Mouse (Mus musculus) splenic B cell, adult 2 months (primary cell): ENCODE measurements at regions not wholly inside any gene's neighbourhood (a gene's known extent, or its start where the extent isn't known, plus 50 kb on each side); places are given as distances from the start of the nearest gene placed in this dataset.

Source experiments
- DNase-seq: peaks from one replicate; pipeline ENCODE4 v3.0.0-alpha.2; 2011; ENCODE audit warnings: low read depth, low spot score
- H3K27me3 ChIP-seq: 2 replicates; pipeline ENCODE4 v1.6.1; 2012; ENCODE audit warnings: mild to moderate bottlenecking, low read length, moderate library complexity, mixed read lengths; ENCODE audit not compliant: control insufficient read depth, poor library complexity, insufficient read depth, severe bottlenecking
- H3K36me3 ChIP-seq: 2 replicates; pipeline ENCODE4 v1.6.1; 2012; ENCODE audit warnings: mild to moderate bottlenecking, low read length, moderate library complexity, mixed read lengths; ENCODE audit not compliant: control insufficient read depth, poor library complexity, insufficient read depth, severe bottlenecking

- Histone ChIP-seq H3K27me3 (no peaks in the 10 kb centered on the region), H3K36me3 (no peaks in the 10 kb centered on the region)
- DNase-seq: no peak
Observed at GRCm38 (mm10) chr16:87783561-87784304, 85.0 kb downstream of the Bach1 start.

GRCm38 (mm10) chr16:87784405-87784994 lies 85.8 kb downstream of the Bach1 start:
- DNase-seq: no peak
- H3K27me3 ChIP-seq: no peaks in the 10 kb centered on the region
- no peaks in the 10 kb centered on the region for H3K36me3 ChIP-seq

- H3K36me3 ChIP-seq: no peaks in the 10 kb centered on the region
- H3K27me3 ChIP-seq: no peaks in the 10 kb centered on the region
- no peak for DNase-seq
Observed at GRCm38 (mm10) chr16:87789539-87789938, 90.8 kb downstream of the Bach1 start.

GRCm38 (mm10) chr16:87789957-87790356 lies 91.2 kb downstream of the Bach1 start:
- no peak for DNase-seq
- Histone ChIP-seq H3K27me3 (no peaks in the 10 kb centered on the region), H3K36me3 (no peaks in the 10 kb centered on the region)

GRCm38 (mm10) chr16:87796514-87797248 lies 97.9 kb downstream of the Bach1 start:
- no peak for DNase-seq
- H3K36me3 ChIP-seq: no peaks in the 10 kb centered on the region
- H3K27me3 ChIP-seq: no peaks in the 10 kb centered on the region

GRCm38 (mm10) chr16:87802317-87802716 lies 103.6 kb downstream of the Bach1 start:
- no peak for DNase-seq
- H3K36me3 ChIP-seq: no peaks in the 10 kb centered on the region

GRCm38 (mm10) chr16:87817590-87817989 lies 118.8 kb downstream of the Bach1 start:
- H3K36me3 ChIP-seq: no peaks in the 10 kb centered on the region
- no peak for DNase-seq
- H3K27me3 ChIP-seq: no peaks in the 10 kb centered on the region; the same call in 1 of the 2 replicates

More at GRCm38 (mm10) chr16:87802317-87802716, 103.6 kb downstream of the Bach1 start:
- no peaks in the 10 kb centered on the region for H3K27me3 ChIP-seq

GRCm38 (mm10) chr16:87834296-87834695 lies 135.6 kb downstream of the Bach1 start:
- DNase-seq: no peak
- Histone ChIP-seq H3K36me3 (no peaks in the 10 kb centered on the region), H3K27me3 (no peaks in the 10 kb centered on the region)

GRCm38 (mm10) chr16:87840949-87841546 lies 142.3 kb downstream of the Bach1 start:
- H3K27me3 ChIP-seq: no peaks in the 10 kb centered on the region
- peak; percentile 24 for DNase-seq
- no peaks in the 10 kb centered on the region for H3K36me3 ChIP-seq
